Mouse (Mus musculus) small intestine, adult 2 months (tissue): ENCODE measurements around the gene Cel.

Experiments
- CTCF ChIP-seq: fragments of 200-500 bp; IDR thresholded peaks from 2 replicates; pipeline ENCODE4 v1.5.1; 2012; ENCODE audit warnings: low read depth, mild to moderate bottlenecking, control low read depth, inconsistent platforms, low read length, moderate library complexity, mixed read lengths; ENCODE audit not compliant: insufficient replicate concordance, insufficient read length; ENCODE audit errors: extremely low read depth
- POLR2A ChIP-seq: fragments of 200-500 bp; IDR thresholded peaks from 2 replicates; pipeline ENCODE4 v1.6.1; 2012; ENCODE audit warnings: low read depth, mild to moderate bottlenecking, control low read depth, inconsistent platforms, low read length, moderate library complexity

GRCm38 (mm10) chr2:28582647-28583353 is 19.6 kb upstream of the Cel start:
- TF ChIP-seq POLR2A (peak; percentile 56), CTCF (no peak)
